Mouse (Mus musculus) bone marrow macrophage, adult 2 months (primary cell): ENCODE results near the gene Madcam1. TPM values are rescaled to one million over a fixed set of nuclear protein-coding genes. Genes with fewer than 3 reads are reported as not detected.
A peak's percentile ranks its signal among the peaks of the same experiment; 100 is the strongest.
"Not testable (repeated sequence)": the region's sequence is repeated elsewhere in the genome, so short reads cannot be mapped to it uniquely, and the experiment has no call there.

ENCODE experiments used
- H3K27ac ChIP-seq: 2 replicates; pipeline ENCODE4 v1.5.1; 2012; ENCODE audit warnings: low read depth, low read length; ENCODE audit not compliant: insufficient read depth
- H3K4me1 ChIP-seq: 2 replicates; pipeline ENCODE4 v1.6.1; 2012; ENCODE audit warnings: low read length; ENCODE audit not compliant: control insufficient read depth, insufficient read depth
- H3K4me3 ChIP-seq: 2 replicates; pipeline ENCODE4 v1.5.1; 2012; ENCODE audit warnings: mild to moderate bottlenecking, low read length, moderate library complexity; ENCODE audit not compliant: insufficient read depth
- CTCF ChIP-seq: IDR thresholded peaks from 2 replicates; pipeline ENCODE4 v1.5.1; 2012; ENCODE audit warnings: low read depth, mild to moderate bottlenecking, low read length, moderate library complexity
- POLR2A ChIP-seq: IDR thresholded peaks from 2 replicates; pipeline ENCODE4 v1.6.1; 2012; ENCODE audit warnings: mild to moderate bottlenecking, low read depth, low read length, borderline replicate concordance
- polyA plus RNA-seq: library from polyadenylated mRNA; stranded (reverse); fragments of >200 nt; gene quantifications from 2 replicates; pipeline ENCODE4 v1.2.4, GENCODE M21; 2012; ENCODE audit not compliant: missing spikeins, insufficient read depth, insufficient read length

Madcam1 gene
- polyA plus RNA-seq, 1 experiment: not detected

DNA sequence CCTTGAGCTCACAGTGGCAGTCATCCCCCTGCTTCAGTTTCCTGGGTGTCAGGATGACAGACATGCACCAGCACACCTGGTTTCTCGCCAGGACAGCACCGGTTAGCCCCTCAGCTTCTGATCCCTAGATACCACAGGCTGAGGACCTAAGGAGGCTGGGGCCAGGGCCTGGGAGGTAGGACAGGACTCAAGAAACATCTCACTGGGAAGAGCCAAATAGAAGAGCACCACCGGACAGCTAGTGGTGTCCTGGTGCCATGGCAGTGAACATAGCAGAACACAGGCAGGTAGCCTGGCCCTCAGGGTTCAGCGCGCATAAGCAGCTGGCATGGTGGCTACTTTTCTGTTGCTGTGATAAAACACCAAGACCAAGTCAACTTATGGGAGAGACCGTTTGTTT, 34.1 kb downstream of the Madcam1 start:
- Histone ChIP-seq H3K27ac (no peak overlapping the region), H3K4me1 (peaks cover 22% of the 10 kb centered on the region), H3K4me3 (no peak overlapping the region)
- TF ChIP-seq POLR2A: no peak
- no peak for TF ChIP-seq CTCF

DNA sequence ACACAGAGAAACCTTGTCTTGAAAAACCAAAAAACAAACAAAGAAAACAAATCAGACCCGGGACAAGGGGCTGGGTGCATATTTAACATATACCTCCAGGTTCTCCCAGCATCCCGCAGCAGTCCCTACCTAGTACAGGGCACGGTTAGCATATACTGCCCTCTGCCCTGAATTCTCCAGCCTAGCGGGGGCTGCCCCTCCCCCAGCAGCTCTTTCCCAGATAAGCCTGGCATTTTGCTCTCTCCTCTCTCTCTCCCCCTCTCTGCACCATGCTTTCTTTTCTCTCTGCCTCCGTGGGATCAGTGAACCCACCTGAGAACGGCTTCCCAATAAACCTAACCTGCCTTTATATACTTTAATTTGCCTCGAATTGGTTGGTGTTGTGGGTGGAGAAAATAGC, 36.3 kb downstream of the Madcam1 start:
- Histone ChIP-seq H3K27ac (no peak overlapping the region), H3K4me3 (no peak overlapping the region), H3K4me1 (peaks cover 27% of the 10 kb centered on the region)
- TF ChIP-seq CTCF (no peak), POLR2A (no peak)

GRCm38 (mm10) chr10:79701443-79702129, 37.2 kb downstream of the Madcam1 start:
- H3K4me3 ChIP-seq: no peak overlapping the region
- H3K4me1 ChIP-seq: peaks cover 27% of the 10 kb centered on the region
- TF ChIP-seq CTCF (no peak), POLR2A (no peak)
- H3K27ac ChIP-seq: no peak overlapping the region

DNA sequence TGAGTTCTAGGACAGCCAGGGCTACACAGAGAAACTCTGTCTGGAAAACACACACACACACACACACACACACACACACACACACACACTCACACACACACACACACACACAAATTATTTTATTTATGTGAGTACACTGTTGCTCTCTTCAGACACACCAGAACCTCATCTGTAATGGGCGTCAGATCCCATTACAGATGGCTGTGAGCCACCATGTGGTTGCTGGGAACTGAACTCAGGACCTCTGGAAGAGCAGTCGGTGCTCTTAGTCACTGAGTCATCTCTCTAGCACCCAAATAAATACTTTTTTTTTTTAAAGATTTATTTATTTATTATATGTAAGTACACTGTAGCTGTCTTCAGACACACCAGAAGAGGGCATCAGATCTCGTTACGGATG, 38.6 kb downstream of the Madcam1 start:
- H3K27ac ChIP-seq, H3K4me3 ChIP-seq: not testable (repeated sequence)
- H3K4me1 ChIP-seq: peaks cover 17% of the 10 kb centered on the region

- TF ChIP-seq POLR2A (no peak), CTCF (no peak)
- no peak overlapping the region for H3K27ac ChIP-seq
- peak overlapping the region; percentile 48 for H3K4me3 ChIP-seq
- peaks cover 15% of the 10 kb centered on the region for H3K4me1 ChIP-seq
Measured at GRCm38 (mm10) chr10:79703541-79703940, 39.2 kb downstream of the Madcam1 start.

DNA sequence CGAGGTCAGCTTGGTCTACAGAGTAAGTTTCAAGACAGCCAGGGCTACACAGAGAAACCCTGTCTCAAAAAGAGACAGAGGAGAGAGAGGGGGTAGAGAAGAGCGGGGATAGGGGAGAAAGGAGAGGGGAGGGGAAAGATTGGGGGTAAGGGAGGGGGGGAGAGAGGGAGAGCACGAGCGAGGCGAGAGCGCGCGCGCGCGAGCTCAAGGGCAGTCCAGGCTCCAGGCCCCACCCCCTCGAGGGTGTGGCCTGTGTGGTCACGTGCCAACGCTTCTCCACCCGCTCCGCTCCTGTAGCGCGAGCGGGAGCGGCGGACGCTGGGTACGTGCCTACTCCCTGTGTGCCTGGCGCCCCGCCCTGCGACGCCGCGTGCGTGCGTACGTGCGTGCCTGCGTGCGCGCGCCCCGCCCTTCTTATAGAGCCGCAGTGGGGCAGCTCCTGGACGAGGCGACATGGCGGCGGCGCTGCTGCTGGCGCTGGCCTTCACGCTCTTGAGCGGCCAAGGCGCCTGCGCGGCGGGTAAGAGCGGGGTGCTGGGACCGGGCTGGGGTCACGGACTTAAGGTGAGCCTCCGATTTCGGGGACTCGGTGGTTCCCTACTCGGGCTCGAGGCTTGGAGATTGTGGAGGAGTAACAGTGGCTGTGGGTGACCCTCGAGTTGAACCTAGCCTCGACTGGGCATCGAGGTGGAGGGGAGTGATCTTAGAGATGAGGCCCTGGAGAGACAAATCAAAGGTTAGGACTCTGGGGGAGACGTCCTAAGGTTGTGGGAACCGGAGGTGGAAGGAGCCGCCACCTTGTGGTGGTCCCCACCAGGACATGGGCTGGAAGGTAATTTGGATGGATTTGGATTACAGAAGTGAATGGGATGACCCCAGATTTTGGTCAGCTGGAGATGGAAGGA, 40.0 kb downstream of the Madcam1 start, which contains the start of gene Bsg:
Gene Bsg (plus strand): TSS at position 427 of the 905 bp plus-strand sequence.
- no peak for TF ChIP-seq CTCF
- TF ChIP-seq POLR2A: peak; percentile 92
- Histone ChIP-seq H3K27ac (peak within 1 kb of the TSS; percentile 60), H3K4me3 (peak within 1 kb of the TSS; percentile 76), H3K4me1 (peaks cover 15% of the 10 kb centered on the region)

DNA sequence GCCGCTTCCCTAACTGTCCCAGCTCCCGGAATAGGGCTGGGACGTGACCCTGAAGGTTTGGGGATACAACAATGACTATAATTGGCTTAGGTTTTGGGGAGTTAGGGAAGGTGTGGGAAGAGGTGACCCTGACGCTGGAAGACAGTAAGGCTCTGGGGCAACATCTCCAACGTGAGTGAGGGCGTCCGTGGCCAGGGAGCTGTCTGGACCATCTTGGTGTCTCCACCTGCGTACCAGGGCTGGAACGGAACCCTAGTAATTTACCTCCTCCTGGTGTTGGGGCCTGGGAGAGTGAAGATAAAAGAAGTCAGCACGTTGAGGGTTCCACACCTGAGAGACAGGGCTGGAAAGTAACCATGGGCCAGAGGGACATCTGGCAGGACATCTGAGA, 40.6 kb downstream of the Madcam1 start:
- Histone ChIP-seq H3K27ac (no peak overlapping the region), H3K4me1 (peaks cover 15% of the 10 kb centered on the region), H3K4me3 (peak overlapping the region; percentile 76)
- TF ChIP-seq CTCF: no peak

GRCm38 (mm10) chr10:79705951-79706350, 41.6 kb downstream of the Madcam1 start:
- Histone ChIP-seq H3K4me3 (peak overlapping the region; percentile 76; the same call in 1 of the 2 replicates), H3K4me1 (peaks cover 15% of the 10 kb centered on the region), H3K27ac (no peak overlapping the region)
- no peak for TF ChIP-seq CTCF
- TF ChIP-seq POLR2A: no peak

DNA sequence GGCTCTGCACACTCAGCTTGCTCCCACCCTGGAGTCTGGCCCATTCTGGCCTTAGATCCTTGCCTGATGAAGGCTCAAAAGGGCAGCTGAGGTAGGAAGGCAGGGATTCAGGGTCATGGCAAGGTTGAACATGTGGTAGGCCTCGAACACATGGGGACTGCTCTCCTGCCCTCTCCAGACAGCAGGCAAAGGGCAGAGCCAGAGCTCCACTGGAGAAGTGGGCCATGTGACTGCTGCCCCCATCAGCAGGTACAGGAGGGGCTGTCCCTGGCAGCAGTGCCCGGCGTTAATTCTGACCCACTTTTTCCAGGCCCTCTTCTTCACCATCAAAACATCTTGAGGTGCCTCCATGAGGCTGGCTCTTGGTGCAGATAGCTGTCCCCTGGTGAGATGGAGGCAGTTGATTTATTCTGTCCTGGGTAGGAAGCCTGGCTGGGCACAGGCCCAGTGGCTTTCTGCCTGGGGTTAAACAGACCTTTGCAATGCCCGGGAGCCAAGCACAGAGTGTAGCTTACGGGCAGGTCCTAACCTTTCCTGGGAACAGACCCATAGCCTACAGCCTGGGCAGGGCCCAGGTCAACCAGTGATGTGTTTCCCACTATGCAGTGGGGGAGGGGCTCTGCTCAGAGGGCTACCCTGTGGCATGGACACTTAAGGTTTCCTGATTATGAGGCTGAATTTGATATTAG, 42.2 kb downstream of the Madcam1 start:
- Histone ChIP-seq H3K27ac (no peak overlapping the region), H3K4me3 (no peak overlapping the region), H3K4me1 (peaks cover 15% of the 10 kb centered on the region)

GRCm38 (mm10) chr10:79707162-79707561, 42.8 kb downstream of the Madcam1 start:
- Histone ChIP-seq H3K4me3 (no peak overlapping the region), H3K27ac (no peak overlapping the region), H3K4me1 (peaks cover 15% of the 10 kb centered on the region)
- TF ChIP-seq POLR2A (no peak), CTCF (no peak)

More for the DNA sequence above, 42.2 kb downstream of the Madcam1 start:
- no peak for TF ChIP-seq POLR2A
- TF ChIP-seq CTCF: no peak
